Mouse (Mus musculus): ENCODE results near the gene Nod2.

DNA sequence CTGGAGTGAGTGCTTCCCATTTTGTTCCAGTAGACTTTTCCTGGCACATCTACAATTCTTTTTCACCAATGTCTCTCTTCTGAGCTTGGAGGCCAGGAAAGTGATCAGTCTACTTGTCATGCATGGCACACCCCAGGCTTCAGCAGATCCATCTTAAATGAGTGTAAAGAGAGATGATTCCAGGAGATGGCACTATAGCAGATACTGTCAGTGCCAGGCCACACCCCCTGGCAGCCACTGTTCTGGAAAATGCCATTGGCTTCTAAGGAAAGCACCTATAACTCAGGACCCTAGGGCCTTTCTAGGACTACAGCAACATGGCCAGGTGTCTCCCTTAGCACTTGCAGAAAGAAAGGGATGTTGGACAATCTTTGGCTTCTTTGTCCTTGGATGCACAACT is 16.0 kb upstream of the Nod2 start:
- peak in 1 of 3 experiments; percentile 43; a peak in 2 of 6 replicates for TF ChIP-seq CTCF (IDR thresholded peaks at IDR 0.05 in 2 of 3, conservative IDR thresholded peaks at IDR 0.05 in 1 of 3; ENCODE audit: control insufficient read depth in 1 of 3, insufficient read depth in 1 of 3, low read depth in 2 of 3, low read length in 3 of 3, poor library complexity in 1 of 3, severe bottlenecking in 1 of 3)
- no peak for TF ChIP-seq MAX (IDR thresholded peaks at IDR 0.05; ENCODE audit: low read length)
- TF ChIP-seq TCF12 (IDR thresholded peaks at IDR 0.05; ENCODE audit: low read depth, low read length): no peak
